Comparison of ENCODE assay signal across 26 mouse cellular contexts in genomic region chr5:51671190-51671589, GRCm38 (mm10).
DNase-seq lines count a peak whose midpoint lies in the region; ATAC-seq and TF ChIP-seq lines count a peak whose summit lies in the region.
"Had no signal": no experiment of that assay in that cellular context is flagged by ENCODE, and none has a peak within 500 bp of the region (broad histone marks: within the 10 kb centered on the region; RNA-seq: fewer than 3 reads in every experiment).

No protein-coding gene starts in this region.

- ATAC-seq in lung, postnatal 0 days, result no peak
- ATAC-seq: activated CD4-positive, CD25-positive, alpha-beta regulatory T cell, adult 4 months; CD4-positive, CD25-positive, alpha-beta regulatory T cell, adult 4 months; forebrain, embryonic 13.5 days; forebrain, embryonic 15.5 days; forebrain, postnatal 0 days; Patski had no signal

- TF ChIP-seq RAD21 in MEL (IDR thresholded peaks at IDR 0.05; ENCODE audit: low read depth, low read length), result no peak

- H3K36me3 ChIP-seq in lung, postnatal 0 days (ENCODE audit: insufficient read depth, low read length), result no peaks in the 10 kb centered on the region
- no peaks in the 10 kb centered on the region for H3K36me3 ChIP-seq in MEL (ENCODE audit: control insufficient read depth in 1 of 2, insufficient read depth in 2 of 2, low read length in 2 of 2)
- H3K36me3 ChIP-seq in heart, embryonic 10.5 days, result no peaks in the 10 kb centered on the region
- H3K36me3 ChIP-seq: embryonic facial prominence, embryonic 10.5 days; embryonic facial prominence, embryonic 12.5 days; forebrain, embryonic 15.5 days; G1E had no signal

- H3K9ac ChIP-seq in lung, postnatal 0 days (replicated peaks; ENCODE audit: low read depth), result no peak overlapping the region
- H3K9ac ChIP-seq in MEL (ENCODE audit: control insufficient read depth, low read depth, low read length, poor library complexity, severe bottlenecking), result no peak overlapping the region
- H3K9ac ChIP-seq: embryonic facial prominence, embryonic 12.5 days; forebrain, embryonic 13.5 days; forebrain, embryonic 15.5 days; forebrain, postnatal 0 days had no signal

- peak; percentile 5 for DNase-seq in lung, postnatal 0 days (ENCODE audit: low spot score)
- DNase-seq in lung, adult 18-20 months, result no peak
- DNase-seq in 3T3-L1 (ENCODE audit: low read depth, low spot score) (peak; percentile 51), MEL (ENCODE audit: low read depth, low spot score) (peak; percentile 6), adipocyte (ENCODE audit: low spot score) (peak; percentile 16)
- DNase-seq in right cerebral cortex, postnatal 10 days (ENCODE audit: low spot score in 2 of 2), result no peak
- DNase-seq in retina, postnatal 1 day, result no peak
- DNase-seq in heart, embryonic 10.5 days (ENCODE audit: low spot score), result no peak
- DNase-seq: adrenal gland, adult 2 months; adrenal gland, postnatal 10 days; adrenal gland, postnatal 25 days; B cell, adult 2 months; cerebellum, adult 11-12 months; cerebellum, adult 2 months; cerebellum, adult 9-10 months; cerebellum, postnatal 25 days; forebrain, postnatal 0 days had no signal

- no peak for TF ChIP-seq POLR2A in MEL (IDR thresholded peaks at IDR 0.05; ENCODE audit: control insufficient read depth in 1 of 2, insufficient read depth in 1 of 2, low read depth in 1 of 2, low read length in 2 of 2, poor library complexity in 1 of 2)

- H3K9me3 ChIP-seq in lung, postnatal 0 days (ENCODE audit: low read length), result no peaks in the 10 kb centered on the region
- no peaks in the 10 kb centered on the region for H3K9me3 ChIP-seq in MEL (replicated peaks; ENCODE audit: insufficient read depth, low read length)
- H3K9me3 ChIP-seq in heart, embryonic 10.5 days, result no peaks in the 10 kb centered on the region
- H3K9me3 ChIP-seq: embryonic facial prominence, embryonic 10.5 days; embryonic facial prominence, embryonic 12.5 days; forebrain, embryonic 13.5 days; forebrain, embryonic 15.5 days had no signal

- H3K79me2 ChIP-seq in MEL (ENCODE audit: control insufficient read depth, insufficient read depth, low read length, poor library complexity), result no peaks in the 10 kb centered on the region

- no peak for TF ChIP-seq CTCF in lung, postnatal 0 days (IDR thresholded peaks at IDR 0.05)
- no peak for TF ChIP-seq CTCF in MEL (IDR thresholded peaks at IDR 0.05 in 2 of 3, conservative IDR thresholded peaks at IDR 0.05 in 1 of 3; ENCODE audit: control insufficient read depth in 1 of 3, insufficient read depth in 1 of 3, low read depth in 2 of 3, low read length in 3 of 3, poor library complexity in 1 of 3, severe bottlenecking in 1 of 3)

- no peaks in the 10 kb centered on the region for H3K4me1 ChIP-seq in lung, postnatal 0 days (ENCODE audit: insufficient read depth, low read depth, low read length)
- H3K4me1 ChIP-seq in MEL (ENCODE audit: control insufficient read depth in 1 of 2, insufficient read depth in 2 of 2, low read length in 2 of 2), result peaks cover 0 to 4% of the 10 kb centered on the region in 2 experiments; a peak in 1 of 4 replicates
- H3K4me1 ChIP-seq in heart, embryonic 10.5 days, result no peaks in the 10 kb centered on the region
- H3K4me1 ChIP-seq: embryonic facial prominence, embryonic 10.5 days; embryonic facial prominence, embryonic 12.5 days; forebrain, embryonic 13.5 days; forebrain, embryonic 15.5 days had no signal

- no peak for TF ChIP-seq EP300 in lung, postnatal 0 days (IDR thresholded peaks at IDR 0.05)
- TF ChIP-seq EP300 in MEL (IDR thresholded peaks at IDR 0.05; ENCODE audit: low read depth in 1 of 2, low read length in 2 of 2), result no peak

- H3K4me2 ChIP-seq in lung, postnatal 0 days (replicated peaks; ENCODE audit: low read depth, low read length), result no peak overlapping the region
- H3K4me2 ChIP-seq: embryonic facial prominence, embryonic 12.5 days; forebrain, embryonic 13.5 days; forebrain, embryonic 15.5 days had no signal

- H3K27me3 ChIP-seq in lung, postnatal 0 days (replicated peaks; ENCODE audit: insufficient read depth, low read length), result no peaks in the 10 kb centered on the region
- 0 out of 4 replicates have a peak, but pooled peaks cover 0 to 2% of the 10 kb centered on the region in 2 experiments for H3K27me3 ChIP-seq in MEL (ENCODE audit: control insufficient read depth in 1 of 2, insufficient read depth in 2 of 2, low read length in 2 of 2)
- no peaks in the 10 kb centered on the region for H3K27me3 ChIP-seq in heart, embryonic 10.5 days (ENCODE audit: insufficient read depth, poor library complexity, severe bottlenecking)
- H3K27me3 ChIP-seq: CH12.LX; embryonic facial prominence, embryonic 12.5 days; forebrain, embryonic 13.5 days; forebrain, embryonic 15.5 days; Patski had no signal

- 79% methylated on average over 5 of the region's 5 CpGs for WGBS in lung, postnatal 0 days
- WGBS in heart, embryonic 10.5 days, result 91% methylated on average over 5 of the region's 5 CpGs

- no peak overlapping the region for H3K4me3 ChIP-seq in lung, postnatal 0 days (ENCODE audit: low read depth, low read length)
- H3K4me3 ChIP-seq in MEL (ENCODE audit: control insufficient read depth in 1 of 2, insufficient read depth in 1 of 2, low read depth in 2 of 2, low read length in 2 of 2), result no peak overlapping the region
- no peak overlapping the region for H3K4me3 ChIP-seq in heart, embryonic 10.5 days
- H3K4me3 ChIP-seq: embryonic facial prominence, embryonic 10.5 days; embryonic facial prominence, embryonic 12.5 days; forebrain, embryonic 13.5 days; forebrain, embryonic 15.5 days had no signal

- no peak overlapping the region for H3K27ac ChIP-seq in lung, postnatal 0 days (ENCODE audit: low read length)
- H3K27ac ChIP-seq in MEL (ENCODE audit: control insufficient read depth, low read depth, low read length), result no peak overlapping the region
- no peak overlapping the region for H3K27ac ChIP-seq in heart, embryonic 10.5 days
- H3K27ac ChIP-seq: embryonic facial prominence, embryonic 10.5 days; embryonic facial prominence, embryonic 12.5 days; forebrain, embryonic 13.5 days; forebrain, embryonic 15.5 days had no signal

TF ChIP-seq in MEL, 35 proteins besides CTCF, POLR2A, EP300 and RAD21:
- TF ChIP-seq JUND (IDR thresholded peaks at IDR 0.05; ENCODE audit: low read depth, low read length) (no peak), POLR2AphosphoS2 (IDR thresholded peaks at IDR 0.05; ENCODE audit: low read length) (no peak), MYB (IDR thresholded peaks at IDR 0.05; ENCODE audit: low read depth, low read length) (no peak), NELFE (IDR thresholded peaks at IDR 0.05; ENCODE audit: low read depth, low read length) (no peak), KAT2A (conservative IDR thresholded peaks at IDR 0.05; ENCODE audit: low read depth, low read length) (no peak), E2F4 (IDR thresholded peaks at IDR 0.05; ENCODE audit: borderline replicate concordance, low read depth, low read length) (no peak), NRF1 (IDR thresholded peaks at IDR 0.05; ENCODE audit: insufficient read depth, low read depth, low read length, poor library complexity, severe bottlenecking) (no peak), HCFC1 (IDR thresholded peaks at IDR 0.05; ENCODE audit: low read depth, low read length) (no peak), TBP (IDR thresholded peaks at IDR 0.05; ENCODE audit: low read depth, low read length) (no peak), ZNF384 (IDR thresholded peaks at IDR 0.05; ENCODE audit: low read depth, low read length) (no peak), SIN3A (IDR thresholded peaks at IDR 0.05; ENCODE audit: low read length) (no peak), MAFK (IDR thresholded peaks at IDR 0.05; ENCODE audit: borderline replicate concordance, low read depth, low read length) (no peak), USF1 (IDR thresholded peaks at IDR 0.05; ENCODE audit: low read depth, low read length) (no peak), SMC3 (IDR thresholded peaks at IDR 0.05; ENCODE audit: low read depth, low read length) (no peak), GATA1 (IDR thresholded peaks at IDR 0.05; ENCODE audit: low read depth, low read length) (no peak)

Comparison
In these comparisons a context has a peak if more than half of its experiments do, and no peak if none do; other contexts are left out.
1. DNase-seq: peak in lung, postnatal 0 days (single experiment), 3T3-L1 (single experiment), MEL (single experiment) and adipocyte (single experiment); none in lung, adult 18-20 months (0 of 2), right cerebral cortex, postnatal 10 days (0 of 2), retina, postnatal 1 day (single experiment) and heart, embryonic 10.5 days (single experiment).